Mouse (Mus musculus): ENCODE results near the gene Cbfa2t2.
A peak's percentile ranks its signal among the peaks of the same experiment; 100 is the strongest.

The Cbfa2t2 gene

DNA sequence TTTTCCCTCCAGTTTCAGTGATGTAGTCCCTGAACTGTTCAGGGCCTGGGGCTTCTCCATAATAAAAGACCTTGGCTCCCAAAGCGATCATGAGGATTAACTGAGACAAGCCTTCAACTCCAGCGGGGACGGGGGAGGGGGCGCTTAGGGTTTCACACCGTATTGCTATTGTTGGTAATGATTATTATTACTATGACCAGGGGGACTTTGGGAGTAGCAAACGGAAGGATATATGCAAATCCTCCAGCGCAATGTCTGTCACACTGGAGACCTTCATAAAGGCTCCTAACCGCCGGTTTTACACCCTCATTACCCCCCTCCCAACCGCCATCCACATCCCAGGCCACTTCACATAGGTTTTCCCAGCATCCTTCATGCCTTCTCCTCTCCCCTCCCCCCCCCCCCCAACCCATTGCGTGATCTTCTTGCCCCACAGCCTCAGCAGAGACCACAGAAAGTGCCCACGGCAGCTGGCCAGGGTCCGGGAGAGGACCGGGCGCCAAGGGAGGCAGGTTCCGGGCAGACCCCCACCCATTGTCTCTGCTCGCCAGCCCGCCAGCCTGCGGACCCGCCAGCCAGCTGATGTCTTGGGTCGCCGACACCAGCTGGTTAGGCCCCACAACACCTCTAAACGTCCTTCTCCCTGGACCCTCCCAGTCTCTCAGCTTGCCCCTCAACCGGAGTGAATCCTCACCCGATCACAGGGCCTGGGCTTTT is 9.9 kb upstream of the Cbfa2t2 start:
- peak in 1 of 2 experiments; percentile 25 for DNase-seq

DNA sequence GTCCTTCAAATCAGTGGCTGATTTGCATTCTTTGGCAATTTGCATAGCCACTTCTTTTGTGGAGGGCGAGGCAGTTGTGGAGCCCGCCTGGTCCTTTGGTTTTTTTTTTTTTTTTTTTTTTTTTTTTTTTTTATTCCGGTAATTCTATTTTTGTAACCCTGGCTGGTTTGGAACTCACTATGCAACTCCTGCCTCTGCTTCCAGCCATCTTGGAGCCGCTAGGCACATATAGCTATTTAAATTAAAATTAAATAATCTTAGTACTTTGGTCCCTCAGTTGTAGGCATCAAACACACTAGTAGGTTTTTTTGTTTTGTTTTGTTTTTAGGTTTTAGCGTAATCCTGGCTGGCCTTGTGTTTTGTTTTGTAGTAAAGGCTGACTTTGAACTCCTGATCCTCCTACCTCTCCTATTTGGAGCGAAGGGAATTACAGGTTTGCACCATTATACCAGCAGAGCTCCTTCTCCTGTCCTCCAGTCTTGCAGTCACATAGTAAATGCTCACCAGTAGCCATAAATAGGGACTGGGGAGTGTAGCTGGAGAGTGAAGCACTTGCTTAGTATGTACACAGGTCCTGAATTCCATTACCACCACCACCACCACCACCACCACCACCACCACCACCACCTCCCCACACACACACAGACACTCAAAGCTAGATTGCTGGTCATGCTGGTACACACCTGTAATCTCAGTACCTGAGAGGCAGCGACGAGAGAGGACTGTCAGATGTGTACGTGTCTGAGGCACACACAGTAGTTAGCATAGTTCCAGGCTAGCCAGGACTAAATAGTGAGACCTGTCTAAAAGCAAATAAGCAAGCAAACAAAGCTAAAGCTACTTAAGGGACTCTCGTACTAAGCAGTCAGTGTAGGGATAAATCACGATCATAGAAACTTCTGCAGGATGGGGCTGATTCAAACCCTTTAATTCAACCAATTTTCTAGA is 9.1 kb upstream of the Cbfa2t2 start:
- no peak for DNase-seq

DNA sequence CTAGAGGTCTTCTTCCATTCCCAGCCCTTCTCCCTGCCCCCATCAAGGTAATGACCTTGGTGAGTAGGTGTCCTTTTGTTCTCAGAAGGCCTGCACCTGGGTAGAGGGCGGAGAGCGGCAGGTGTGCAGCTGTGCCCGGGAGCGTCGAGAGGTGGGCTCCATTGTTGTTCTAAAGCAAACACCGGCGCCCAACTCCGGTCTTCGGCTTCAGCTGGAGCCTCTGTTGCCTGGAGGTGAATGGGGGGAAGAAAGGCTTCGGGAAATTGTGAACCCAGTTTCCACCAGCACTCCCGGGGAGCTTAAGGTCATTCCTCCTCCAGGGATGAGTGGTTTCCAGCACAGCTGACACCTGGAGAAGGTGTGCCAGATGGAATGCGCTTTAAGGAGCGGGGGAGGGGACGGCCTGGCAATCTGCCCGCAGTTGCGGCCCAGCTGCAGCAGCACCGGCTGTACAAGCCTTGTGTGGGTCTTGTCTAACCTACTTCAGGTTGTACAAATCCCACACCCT is 8.4 kb upstream of the Cbfa2t2 start:
- DNase-seq = no peak

DNA sequence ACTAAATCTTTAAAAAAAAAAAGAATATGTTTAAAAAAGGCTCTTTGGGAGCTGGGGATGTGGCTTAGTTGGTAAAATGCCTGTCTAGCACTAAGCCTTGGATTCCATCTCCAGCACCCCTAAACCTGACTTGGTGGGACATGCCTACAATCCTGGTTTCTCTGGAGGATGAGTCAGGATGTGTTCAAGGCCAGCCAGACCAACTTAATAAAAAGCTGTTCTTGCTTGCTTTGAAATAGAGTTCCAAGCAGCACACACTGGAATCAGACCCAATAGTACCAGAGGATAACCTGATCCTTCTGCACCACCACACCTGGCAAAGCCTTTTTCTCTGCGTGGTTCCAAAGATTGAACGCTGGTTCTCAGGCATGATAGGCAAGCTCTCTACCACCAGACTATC is 5.7 kb upstream of the Cbfa2t2 start:
- DNase-seq = no peak

DNA sequence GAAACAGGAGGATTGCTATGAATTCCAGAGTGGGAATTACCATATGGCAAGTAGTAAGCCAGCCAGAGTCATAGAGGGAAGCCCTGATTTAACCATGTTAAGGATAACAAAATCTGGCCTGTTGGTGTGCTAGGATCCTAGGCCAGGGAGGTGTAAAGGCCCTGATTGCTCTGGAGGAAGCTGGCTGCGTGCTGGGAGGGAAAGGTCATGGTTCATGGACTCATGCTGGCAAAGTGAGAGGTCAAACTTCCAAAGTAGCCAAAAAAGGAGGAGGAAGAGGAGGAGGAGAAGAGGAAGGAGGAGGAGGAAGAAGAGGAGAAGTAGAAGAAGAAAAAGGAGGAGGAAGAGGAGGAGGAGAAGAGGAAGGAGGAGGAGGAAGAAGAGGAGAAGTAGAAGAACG is 3.6 kb upstream of the Cbfa2t2 start:
- no peak for DNase-seq

DNA sequence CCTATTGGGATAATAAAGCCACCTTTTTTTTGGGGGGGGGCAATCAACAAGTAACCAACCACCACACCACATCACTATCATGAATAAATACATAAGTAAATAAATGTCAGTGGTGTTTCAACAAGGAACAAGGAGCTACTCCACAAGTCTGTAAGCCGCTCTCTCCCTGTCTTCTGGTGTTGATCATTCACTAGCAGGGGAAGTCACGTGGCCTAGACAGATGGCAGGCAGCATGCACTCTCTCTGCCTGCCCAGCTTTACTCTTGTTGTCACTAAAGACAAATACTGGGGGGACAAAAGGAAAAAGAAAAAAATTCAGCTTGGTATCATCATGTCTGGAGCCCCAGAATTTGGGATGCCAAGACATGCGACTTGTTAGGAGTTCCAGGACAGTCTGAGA is 2.9 kb upstream of the Cbfa2t2 start:
- peak; percentile 80 to 87 for DNase-seq

DNA sequence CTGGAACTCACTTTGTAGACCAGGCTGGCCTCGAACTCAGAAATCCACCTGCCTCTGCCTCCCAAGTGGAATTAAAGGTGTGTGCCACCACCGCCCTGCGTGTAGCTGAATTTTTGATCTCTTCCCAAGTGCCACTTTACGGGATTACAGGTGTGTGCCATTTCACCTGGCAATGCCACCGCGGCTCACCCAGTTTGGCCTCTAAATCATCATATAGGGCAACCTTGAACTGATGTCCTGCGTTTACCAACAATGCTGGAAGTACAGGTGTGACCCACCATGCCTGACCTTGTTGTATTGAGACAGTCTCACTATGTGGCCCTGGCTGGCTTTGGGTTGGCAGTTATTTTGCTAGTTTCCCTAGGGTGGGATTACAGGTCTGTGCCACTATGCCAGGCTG is 1.6 kb upstream of the Cbfa2t2 start:
- DNase-seq = no peak

DNA sequence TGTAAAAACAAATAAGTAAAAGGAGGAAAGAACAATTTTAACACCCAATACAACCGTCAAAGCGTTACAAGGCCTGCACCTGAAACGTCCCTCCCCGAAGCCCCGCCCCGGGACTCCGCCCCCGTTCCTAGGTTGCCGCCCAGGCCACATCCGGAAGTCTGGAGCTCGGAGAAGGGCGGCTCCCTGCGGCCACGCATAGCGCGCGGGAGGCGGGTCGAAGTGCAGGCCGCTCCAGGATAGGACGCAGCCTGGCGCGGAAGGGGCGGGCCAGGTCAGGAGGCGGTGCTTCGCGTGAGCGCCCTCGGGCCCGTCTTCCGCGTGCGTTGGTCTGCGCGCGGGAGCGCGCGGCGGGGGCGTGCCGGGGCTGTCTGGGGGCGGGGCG is 214 bp upstream of the Cbfa2t2 start:
- DNase-seq = peak; percentile 97 to 99

DNA sequence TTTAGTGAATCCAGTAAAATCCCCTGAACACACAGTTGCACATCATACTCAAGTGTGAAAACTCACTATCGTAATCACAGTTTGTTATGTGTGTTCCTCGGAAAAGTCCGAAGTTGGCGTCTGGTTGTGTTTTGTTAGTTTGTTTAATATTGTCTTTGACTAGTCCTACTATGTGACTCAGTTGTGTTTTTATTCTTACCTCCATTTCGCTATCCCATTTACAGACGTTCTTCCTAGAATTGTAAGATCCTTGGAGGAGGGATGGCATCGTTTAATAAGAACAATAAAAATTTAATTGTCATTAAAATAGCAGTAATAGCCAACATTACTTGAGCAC is 878 bp downstream of the Cbfa2t2 start:
- no peak for DNase-seq

DNA sequence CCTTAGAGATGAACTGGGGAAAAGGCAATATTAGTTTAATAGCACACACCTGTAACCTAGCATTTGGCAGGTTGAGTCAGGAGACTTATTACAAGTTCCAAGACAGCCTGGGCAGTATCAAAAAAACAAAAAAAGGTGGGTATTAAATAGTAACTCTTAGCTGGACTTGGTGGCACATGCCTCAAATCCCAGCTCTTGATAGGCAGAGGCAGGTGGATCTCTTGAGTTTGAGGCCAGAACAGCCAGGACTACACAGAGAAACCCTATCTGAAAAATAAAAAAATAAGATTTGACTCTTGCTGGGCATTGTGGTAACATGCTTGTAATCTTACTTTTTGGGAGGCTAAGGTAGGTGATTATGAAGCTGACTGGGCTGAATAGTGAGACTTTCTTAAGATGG is 4.2 kb downstream of the Cbfa2t2 start:
- no peak for DNase-seq

DNA sequence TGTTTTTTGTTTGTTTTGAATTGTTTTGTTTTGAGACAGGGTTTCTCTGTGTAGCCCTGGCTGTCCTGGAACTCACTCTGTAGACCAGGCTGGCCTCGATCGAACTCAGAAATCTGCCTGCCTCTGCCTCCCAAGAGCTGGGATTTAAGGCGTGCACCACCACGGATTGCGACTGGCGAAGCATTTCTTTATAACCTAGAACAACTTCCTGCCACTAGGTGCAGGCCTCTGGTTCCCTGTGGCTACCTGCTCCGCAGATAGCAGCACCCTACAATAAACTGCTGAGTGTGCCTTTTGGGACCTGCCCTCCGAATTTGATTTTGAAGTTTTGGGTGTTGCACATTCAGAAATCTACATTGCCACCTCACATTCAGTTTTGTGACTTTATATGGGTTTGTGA is 11.5 kb downstream of the Cbfa2t2 start:
- DNase-seq = no peak

DNA sequence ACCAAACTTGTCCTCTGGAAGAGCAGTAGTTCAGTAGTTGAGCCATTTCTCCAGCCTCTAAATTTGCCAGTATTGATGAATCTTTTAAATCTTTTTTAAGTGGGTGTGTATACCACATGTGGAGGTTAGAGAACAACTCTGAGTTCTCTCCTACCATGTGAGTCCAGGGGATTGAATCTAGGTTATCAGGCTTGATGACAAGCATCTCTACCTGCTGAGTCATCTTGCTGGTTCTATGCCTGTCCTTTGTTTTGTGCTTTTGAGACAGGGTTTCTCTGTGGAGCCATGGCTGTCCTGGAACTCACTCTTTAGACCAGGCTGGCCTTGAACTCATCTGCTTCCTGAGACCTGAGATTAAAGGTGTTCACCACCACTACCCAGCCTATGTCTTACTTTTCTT is 12.4 kb downstream of the Cbfa2t2 start:
- DNase-seq = no peak

DNA sequence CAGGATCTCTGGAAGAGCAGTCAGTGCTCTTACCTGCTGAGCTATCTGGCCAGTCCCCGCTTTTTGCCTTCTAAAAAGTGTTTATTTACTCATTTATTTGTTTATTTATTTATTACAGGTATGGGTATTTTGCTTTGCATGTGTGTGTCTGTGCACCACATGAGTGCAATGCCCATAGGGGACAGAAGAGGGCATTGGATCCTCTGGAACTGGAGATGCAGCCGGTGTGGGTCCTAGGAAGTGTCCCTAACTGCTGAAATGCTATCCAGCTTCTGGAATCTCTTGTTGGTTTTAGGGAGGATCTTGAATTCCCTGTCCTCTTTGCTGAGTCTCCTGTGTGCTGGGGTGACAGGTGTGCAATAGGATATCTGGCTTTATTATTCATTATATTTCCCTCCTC is 16.7 kb downstream of the Cbfa2t2 start:
- no peak for DNase-seq

DNA sequence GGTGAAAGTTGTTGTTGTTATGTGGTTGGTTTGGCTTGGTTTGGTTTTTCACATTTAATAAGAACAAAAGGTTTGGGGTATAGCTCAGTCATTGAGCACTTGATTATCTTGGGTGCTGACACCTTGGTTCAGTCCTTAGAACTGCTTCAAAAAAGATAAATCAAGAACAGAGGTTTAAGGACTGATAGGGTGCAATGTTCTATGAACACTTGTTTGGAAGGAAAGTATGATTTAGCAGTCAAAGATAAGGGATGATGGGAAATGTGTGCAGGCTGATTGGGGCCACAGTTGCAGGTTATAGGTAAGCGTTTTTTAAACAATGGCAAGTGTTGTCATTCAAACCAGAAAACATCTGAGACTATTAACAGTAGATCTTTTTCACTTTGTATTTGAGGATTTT is 17.8 kb downstream of the Cbfa2t2 start:
- DNase-seq = no peak

DNA sequence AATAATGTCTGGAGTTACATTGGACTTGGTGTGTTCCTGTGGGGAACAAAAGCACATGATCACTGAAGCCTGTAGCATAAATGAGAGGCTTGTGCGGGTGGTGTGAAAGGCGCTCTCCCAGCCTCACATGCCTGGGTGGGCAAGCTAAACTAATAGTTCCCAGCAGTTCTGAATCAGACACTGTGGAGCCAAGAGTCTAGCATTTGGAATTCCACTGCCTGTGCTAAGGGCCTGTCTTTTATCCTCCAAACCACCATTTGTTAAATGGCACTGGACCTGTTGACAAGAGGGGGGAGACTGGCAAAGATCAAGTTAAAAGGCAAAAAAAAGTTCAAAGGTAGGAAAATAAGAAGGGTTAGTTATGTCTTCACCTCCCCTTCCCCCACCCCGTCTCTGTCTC is 18.3 kb downstream of the Cbfa2t2 start:
- no peak for DNase-seq

DNA sequence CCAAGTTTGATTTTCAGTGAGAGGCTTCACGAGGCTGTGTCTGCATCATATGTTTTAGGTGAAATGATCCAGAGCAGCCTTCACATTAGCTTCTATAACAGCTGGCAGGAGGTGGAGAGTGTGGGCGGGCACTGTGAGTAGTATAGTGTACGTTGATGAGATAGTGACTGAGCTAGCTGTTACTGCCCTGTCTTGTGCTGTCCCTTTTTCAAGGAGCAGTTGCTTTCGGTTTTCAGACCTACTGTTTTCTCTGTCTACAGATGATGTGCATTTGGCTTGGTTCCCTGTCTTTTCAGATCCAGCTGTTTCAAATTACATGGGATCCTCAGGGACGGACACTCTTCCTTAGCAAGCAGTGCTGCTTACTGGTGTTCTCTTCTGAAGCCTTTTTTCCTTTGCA is 19.5 kb downstream of the Cbfa2t2 start:
- DNase-seq = no peak

DNA sequence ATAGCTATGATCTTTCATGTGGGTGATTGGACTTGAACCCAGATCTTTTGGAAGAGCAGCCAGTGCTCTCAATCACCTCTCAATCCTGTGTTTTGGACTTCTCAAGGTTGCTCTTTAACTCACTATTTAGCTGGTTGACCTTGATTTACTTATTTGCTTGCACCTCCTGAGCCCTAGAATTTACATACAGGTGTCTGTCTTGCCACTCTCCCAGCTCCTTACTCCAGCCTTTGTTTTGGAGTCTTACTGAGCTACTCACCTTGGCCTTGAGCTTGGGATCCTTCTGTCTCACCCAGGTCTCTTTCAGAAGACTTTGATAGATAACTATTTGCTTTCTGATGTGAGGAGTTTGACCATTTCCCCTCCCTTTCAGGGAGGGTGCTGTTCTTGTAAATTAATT is 20.3 kb downstream of the Cbfa2t2 start:
- DNase-seq = no peak

DNA sequence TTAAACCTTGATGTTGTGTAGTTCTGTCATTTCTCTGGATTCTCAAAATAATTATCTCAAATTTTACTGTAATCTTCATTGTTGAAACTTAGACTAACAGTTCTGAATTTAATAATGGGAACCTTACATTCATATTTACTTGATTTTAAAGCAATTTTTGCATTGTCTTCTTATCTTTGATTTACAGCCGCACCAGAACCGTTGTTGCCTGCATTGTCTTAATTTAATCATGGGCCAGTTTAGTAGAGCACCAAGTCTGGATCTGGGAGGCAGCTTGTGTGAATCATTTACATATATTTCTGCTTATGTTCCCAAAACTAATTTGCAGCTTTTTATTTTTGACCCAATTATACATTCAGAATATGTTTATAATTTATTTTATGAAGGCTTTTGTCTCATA is 23.0 kb downstream of the Cbfa2t2 start:
- no peak for DNase-seq

DNA sequence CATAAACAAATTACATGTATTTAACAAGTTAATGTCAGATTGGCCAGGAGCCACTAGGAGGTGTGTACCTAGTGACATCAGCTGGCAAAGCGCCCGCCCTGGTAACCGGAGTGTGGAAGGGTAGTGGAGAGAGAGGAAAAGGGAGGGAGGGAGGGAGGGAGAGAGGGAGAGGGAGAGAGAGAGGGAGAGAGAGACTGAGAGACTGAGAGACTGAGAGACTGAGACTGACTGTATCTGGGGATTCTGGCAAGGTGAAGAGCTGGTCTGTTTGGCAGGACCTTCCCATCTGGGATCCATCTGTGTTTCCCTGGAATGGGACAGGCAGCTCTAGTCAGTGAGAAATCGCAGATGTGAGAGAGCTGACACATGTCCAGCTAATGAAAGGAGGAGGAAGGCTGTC is 23.6 kb downstream of the Cbfa2t2 start:
- DNase-seq = peak; percentile 69 to 86

DNA sequence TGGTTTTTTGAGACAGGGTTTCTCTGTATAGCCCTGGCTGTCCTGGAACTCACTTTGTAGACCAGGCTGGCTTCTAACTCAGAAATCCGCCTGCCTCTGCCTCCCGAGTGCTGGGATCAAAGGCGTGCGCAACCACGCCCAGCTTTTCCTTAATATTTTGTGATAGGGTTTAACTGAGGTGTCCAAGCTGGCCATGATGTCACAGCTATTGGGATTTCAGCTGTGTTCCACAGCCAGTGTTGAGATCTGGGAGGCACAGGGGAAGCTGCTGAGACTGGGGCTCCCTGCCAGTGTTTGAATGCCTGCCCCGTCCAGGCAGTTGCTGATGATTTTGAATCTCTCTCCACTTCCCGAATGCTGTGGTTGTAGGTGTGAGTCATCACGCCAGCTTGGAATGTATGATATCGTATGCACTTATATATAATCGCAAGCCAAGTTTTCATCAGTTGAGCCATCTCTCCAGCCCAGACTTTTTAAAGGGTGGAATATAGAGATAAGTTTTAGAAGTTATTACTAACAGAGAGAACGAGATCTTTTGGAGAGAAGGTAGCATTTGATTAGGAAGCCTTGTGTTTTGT is 27.4 kb downstream of the Cbfa2t2 start:
- DNase-seq = peak in 1 of 2 experiments; percentile 27

DNA sequence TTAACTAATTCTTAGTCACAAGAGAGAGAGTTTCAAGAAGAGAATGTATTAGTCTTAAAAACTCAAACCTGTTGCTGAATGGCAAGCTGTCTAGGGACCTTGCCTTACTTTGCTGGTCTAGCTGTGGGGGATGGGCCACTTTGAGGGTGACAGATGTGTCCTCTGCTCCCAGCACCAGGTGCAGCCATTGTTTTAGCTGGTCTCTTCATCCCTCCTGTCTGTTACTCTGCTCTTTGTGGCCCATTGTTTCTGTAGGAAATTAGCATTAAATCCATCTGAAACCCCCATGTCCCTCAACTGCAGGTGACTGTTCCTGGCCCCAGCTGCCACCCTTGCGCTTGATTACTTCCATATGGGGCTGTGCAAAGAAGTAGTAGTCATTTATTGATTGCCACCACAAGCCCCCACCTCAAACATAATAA is 29.6 kb downstream of the Cbfa2t2 start:
- no peak for DNase-seq

DNA sequence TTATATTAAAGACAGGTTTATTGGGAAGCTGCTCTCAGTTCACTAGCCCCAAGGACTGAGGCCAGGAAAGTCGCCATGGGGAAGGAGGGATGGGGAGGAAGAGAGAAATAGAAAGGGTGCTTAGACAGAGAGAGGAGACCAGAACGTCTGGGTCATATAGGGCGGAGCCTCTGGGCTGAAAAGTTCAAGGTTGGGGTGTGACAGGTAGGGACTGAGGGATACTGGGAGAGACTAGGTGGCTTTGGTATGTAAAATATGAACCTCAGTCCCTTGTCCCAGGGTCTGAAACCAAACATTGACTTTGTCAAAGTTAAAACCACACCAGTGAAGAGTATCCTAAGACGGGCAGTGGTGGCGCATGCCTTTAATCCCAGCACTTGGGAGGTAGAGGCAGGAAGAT is 30.9 kb downstream of the Cbfa2t2 start:
- no peak for DNase-seq

DNA sequence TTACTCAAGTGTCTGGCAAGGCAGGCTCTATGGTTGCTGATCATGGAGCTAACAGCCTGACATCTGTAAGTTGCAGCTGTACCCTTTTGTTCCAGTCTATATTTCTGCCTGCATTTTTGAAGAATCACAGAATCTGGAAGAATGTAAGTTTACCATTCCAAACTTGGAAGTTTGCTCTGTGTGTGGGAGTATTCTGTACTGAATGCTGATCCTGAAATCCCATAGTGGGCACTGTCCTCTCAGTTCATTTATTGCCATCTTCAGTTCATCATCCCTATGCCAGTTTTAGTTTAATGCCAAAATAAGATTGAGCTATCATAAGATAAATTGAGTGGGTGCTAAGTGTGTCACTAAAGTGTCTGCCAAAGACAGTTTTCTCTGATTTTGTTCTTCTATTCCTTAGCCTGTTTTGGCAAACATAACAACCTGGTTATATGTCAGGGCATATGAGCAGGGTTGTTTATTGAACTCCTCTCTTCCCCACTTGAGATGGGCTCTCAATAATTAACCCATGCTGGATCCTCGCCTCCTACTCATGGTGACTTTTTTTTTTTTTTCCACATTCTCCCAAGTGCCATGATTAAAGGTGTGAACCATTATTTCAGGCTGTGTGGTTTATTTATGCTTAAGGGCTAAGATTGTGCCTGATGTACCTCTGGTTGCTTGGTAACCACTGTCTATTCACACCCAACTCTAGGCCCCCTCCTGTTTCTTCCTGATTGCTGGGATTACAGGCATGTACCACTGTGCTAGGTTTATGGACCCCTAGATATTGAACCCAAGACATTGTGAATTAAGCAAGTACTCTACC is 38.2 kb downstream of the Cbfa2t2 start:
- DNase-seq = no peak

Data from cerebellum, postnatal 25 days (tissue).